Mouse (Mus musculus) spleen, adult 10 weeks (tissue): ENCODE measurements around the gene Hsd11b2. TPM values are rescaled to one million over a fixed set of nuclear protein-coding genes. Genes with fewer than 3 reads are reported as not detected.

Experiments
- polyA plus RNA-seq: library from polyadenylated mRNA; stranded (reverse); fragments of 350-450 nt; fragmentation: Illumina TruSeq; extraction: RNeasy Lipid Tissue Mini Kit (QIAGEN cat#74804); gene quantifications from one replicate; pipeline ENCODE4 v1.2.3, GENCODE M21; 2015; ENCODE audit warnings: low replicate concordance; ENCODE audit not compliant: insufficient read depth

Hsd11b2 gene
- polyA plus RNA-seq, result not detected

DNA sequence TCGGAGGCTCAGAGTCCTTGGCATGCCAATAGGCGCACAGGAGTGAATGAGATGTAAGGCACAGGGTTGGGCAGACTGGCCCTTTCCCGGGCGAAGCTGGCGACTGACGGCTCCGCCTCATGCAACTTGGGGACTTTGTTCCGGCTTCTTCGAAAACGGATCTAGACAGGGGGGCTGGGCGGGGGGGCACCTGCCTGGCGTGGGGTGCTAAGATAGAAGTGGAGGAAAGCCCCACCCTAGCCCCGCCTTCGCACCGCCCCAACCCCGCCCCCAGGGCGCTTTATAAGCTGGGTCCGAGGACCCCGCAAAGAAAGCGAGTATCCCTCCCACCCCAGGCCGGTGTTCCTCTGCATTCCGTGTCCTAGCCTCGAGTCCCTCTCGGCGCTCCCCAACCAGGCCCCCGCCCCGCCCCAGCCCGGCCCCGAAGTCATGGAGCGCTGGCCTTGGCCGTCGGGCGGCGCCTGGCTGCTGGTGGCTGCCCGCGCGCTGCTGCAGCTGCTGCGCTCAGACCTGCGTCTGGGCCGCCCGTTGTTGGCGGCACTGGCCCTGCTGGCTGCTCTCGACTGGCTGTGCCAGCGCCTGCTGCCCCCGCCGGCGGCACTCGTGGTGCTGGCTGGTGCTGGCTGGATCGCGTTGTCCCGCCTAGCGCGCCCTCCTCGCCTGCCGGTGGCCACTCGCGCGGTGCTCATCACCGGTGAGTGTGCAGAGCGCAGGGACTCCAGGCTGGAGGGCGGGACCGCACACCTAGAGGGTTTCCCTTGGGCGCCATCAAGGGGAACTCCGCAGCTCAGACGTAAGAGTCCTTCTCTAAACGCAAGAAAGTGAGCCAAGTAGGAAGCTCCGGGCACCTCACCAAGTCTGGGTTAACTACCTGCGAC is at the start of gene Hsd11b2:
Gene Hsd11b2, plus strand, starts transcription at position 320 of the 878 bp plus-strand sequence.

DNA sequence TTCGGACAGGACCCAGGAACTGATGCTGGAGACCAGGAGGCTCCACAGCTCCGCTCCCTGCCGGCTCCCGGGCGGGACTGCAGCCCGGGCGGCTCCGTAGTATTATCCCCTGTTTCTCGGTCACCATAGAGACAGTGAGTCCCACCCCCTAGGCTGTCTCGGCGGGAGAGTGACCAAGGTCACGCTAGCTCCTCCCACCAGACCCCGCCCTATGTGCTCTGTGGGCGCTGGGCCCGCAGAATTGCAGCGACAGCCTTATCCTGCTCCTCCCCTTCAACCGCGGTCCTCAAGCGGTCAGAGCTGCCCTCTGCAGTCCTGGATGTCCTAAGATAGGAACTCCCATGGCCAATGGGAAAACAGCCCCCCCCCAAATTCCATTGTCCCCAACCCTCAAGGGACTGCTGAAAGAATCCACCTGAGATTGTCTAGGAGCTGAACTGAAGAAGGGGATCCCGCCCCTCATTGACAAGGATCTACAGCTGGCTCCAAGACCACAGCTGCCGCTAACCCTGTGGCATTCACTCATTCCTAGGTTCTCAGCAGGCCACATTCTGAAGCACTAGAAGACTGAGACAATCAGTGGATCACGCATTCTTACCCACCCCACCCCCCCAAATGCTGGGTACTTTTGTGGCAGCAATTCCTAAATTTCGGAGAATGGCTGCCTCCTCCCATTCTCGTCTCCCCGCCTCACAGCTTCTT is 47.1 kb upstream of the Hsd11b2 start, which contains the start of gene Tppp3:
Gene Tppp3, minus strand, starts transcription at position 213 of the 702 bp plus-strand sequence.

DNA sequence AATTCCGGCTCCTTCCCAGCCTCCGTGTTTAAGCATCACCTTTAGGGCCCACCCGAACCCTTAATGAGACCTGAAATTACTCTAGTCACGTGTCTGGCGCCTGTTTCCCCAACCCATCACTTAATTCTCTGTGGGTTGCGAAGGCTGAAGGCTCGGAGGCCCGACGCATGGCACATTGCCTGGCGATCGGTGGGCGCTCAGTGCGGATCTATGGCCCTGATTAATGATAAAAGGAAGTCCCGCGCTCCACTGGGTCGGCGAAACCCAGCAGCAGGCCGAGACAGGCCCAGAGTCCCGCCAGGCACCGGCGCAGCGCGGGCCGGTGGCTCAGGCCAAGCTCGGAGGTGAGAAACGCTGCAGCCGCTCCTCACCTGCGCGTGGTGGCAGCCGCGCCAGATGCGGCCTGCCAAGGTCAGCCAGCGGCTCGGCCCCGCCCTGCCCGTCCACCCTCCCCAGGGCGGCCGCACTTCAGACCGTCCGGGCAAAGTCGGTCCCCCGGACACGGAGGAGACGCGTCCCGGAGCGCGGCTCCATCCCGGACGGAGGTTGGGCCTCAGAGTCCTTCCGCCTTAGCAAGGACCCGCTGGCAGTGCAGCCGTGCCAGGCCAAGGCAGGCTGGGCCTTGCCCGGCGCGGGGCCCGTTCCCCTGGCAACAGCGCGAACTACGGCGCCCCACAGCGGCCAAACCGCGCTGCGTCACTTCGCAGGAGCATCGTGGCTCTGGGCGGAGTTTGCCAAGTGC is 21.9 kb upstream of the Hsd11b2 start, which contains the start of gene Zdhhc1:
Gene Zdhhc1, minus strand, starts transcription at position 464 of the 742 bp plus-strand sequence.

DNA sequence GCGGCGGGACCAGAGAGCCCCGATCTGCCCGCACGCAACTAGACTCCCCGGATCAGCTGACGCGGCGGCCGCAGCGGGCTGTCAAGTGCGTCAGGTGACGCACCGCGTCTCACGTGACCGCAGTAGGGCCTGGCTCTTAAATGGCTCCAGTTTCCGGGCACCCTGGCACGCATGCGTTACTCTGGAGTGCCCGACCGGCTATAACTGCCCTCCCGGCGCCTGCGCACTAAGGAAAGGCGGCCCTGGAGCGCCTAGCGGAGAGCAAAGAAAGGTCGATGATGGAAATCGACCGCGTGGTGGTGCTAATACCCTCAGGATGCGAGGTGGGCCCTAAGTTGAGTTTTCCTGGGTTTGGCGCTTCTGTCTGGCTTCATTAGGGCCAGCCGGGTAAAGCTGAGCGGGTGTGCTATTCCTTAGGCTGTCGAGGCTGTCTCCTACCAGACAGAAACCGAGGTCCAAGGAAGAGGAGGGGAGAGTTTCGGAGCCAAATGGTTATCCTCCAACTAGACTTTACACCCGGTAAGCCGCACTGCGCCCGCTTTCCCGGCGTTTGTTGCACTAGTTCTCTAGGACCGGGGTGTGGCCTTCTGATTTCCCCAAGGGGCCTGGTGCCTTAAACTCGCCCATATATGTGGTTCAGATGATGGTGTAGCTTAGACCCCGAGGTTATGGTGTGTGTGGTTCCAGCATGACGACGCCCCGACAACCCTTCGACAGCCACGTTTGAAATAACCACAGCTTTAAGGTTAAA is 47.6 kb downstream of the Hsd11b2 start, which contains the start of gene Atp6v0d1:
Gene Atp6v0d1, minus strand, starts transcription at position 96 of the 751 bp plus-strand sequence.

Other genes with a start within 250 kb of the Hsd11b2 start
- 0.29 TPM for gene Hsf4, start 249.0 kb upstream of the Hsd11b2 start, polyA plus RNA-seq
- 0.59 TPM for gene Nol3, start 242.6 kb upstream of the Hsd11b2 start, polyA plus RNA-seq
- 4.4 TPM for gene 4931428F04Rik, start 228.9 kb upstream of the Hsd11b2 start, polyA plus RNA-seq
- 7.8 TPM for gene Exoc3l, start 222.7 kb upstream of the Hsd11b2 start, polyA plus RNA-seq
- gene E2f4, start 221.1 kb upstream of the Hsd11b2 start, polyA plus RNA-seq, result 61.9 TPM
- 2.7 TPM for gene Elmo3, start 213.2 kb upstream of the Hsd11b2 start, polyA plus RNA-seq
- gene Lrrc29, start 192.5 kb upstream of the Hsd11b2 start, polyA plus RNA-seq, result 0.98 TPM
- 42.6 TPM for gene Tmem208, start 192.4 kb upstream of the Hsd11b2 start, polyA plus RNA-seq
- 19.5 TPM for gene Fhod1, start 170.8 kb upstream of the Hsd11b2 start, polyA plus RNA-seq
- 1.6 TPM for gene Slc9a5, start 169.9 kb upstream of the Hsd11b2 start, polyA plus RNA-seq
- 0.21 TPM for gene Plekhg4, start 145.5 kb upstream of the Hsd11b2 start, polyA plus RNA-seq
- gene Kctd19, start 105.3 kb upstream of the Hsd11b2 start, polyA plus RNA-seq, result 0.73 TPM
- not detected for gene Lrrc36, start 105.2 kb upstream of the Hsd11b2 start, polyA plus RNA-seq
- gene Tppp3, start 47.2 kb upstream of the Hsd11b2 start, polyA plus RNA-seq, result 1.5 TPM
- 5.3 TPM for gene Zdhhc1, start 21.9 kb upstream of the Hsd11b2 start, polyA plus RNA-seq
- gene Atp6v0d1, start 47.3 kb downstream of the Hsd11b2 start, polyA plus RNA-seq, result 76.0 TPM
- 11.9 TPM for gene Ripor1, start 86.5 kb downstream of the Hsd11b2 start, polyA plus RNA-seq
- 156 TPM for gene Ctcf, start 117.8 kb downstream of the Hsd11b2 start, polyA plus RNA-seq
- gene Agrp, start 118.6 kb downstream of the Hsd11b2 start, polyA plus RNA-seq, result not detected
- 27.3 TPM for gene Carmil2, start 167.5 kb downstream of the Hsd11b2 start, polyA plus RNA-seq
- gene Acd, start 182.3 kb downstream of the Hsd11b2 start, polyA plus RNA-seq, result 26.9 TPM
- 2.4 TPM for gene Pard6a, start 182.4 kb downstream of the Hsd11b2 start, polyA plus RNA-seq
- gene 4933405L10Rik, start 188.9 kb downstream of the Hsd11b2 start, polyA plus RNA-seq, result not detected
- gene Enkd1, start 189.5 kb downstream of the Hsd11b2 start, polyA plus RNA-seq, result 1.4 TPM
- 0.99 TPM for gene Gfod2, start 239.9 kb downstream of the Hsd11b2 start, polyA plus RNA-seq